Mouse (Mus musculus): Measurements from ENCODE around the gene Ino80d. TPM values are rescaled to one million over a fixed set of nuclear protein-coding genes. Genes with fewer than 3 reads are reported as not detected.

Gene Ino80d
- total RNA-seq, 2 experiments from 2014 or later: 24.3 to 32.6 TPM

DNA sequence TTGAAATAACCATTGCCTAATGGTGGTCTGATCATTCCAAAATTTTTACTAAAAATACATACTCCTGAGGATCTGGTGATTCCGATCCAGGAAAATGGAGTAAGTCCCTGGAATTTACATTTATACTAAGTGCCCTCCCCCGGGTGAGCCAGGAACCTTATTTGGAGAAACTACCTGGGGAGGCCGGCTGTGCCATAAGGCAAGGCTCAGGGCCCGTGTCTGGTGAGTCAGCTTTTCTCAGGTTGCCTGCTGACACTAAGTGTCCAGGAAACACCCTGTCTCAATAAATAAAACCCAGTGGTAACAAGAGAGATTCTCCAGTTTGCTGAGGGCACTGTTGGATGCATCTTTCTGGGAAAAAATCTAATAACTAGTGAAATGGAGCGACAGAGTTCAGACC, 205.3 kb downstream of the Ino80d start:
- DNase-seq: no peak

DNA sequence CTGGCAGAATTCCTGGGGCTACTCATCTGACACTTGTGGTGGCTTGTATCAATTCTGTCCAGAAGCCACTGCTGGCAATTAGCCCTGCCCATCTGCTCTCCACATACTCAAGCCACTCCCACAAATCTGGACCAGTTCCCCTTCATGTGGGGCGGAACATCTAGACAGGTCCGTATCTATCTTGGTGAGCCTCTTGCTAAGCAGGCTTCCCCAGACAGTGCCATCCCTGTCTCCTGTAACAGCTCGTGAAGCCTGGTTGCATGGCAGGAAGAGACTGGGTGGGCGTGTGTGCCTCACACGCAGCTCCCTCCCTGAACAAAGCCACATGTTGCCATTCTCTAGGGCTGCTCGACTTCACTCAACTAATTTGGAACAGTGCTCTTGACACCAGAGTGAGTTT, 206.0 kb downstream of the Ino80d start:
- DNase-seq: no peak

Small RNAs within 50 kb of the gene (microRNA-seq; reads per million reads assigned to microRNA genes)
- gene Gm24557 (not detected), gene Gm44468 (not detected)

Other genes with a start within 250 kb of the Ino80d start
- gene Eef1b2, start 62.2 kb upstream of the Ino80d start, total RNA-seq (2021): 100 to 1,000 TPM; 698 to 749 TPM
- 100 to 1,000 TPM; 379 to 450 TPM for gene Ndufs1, start 62.2 kb upstream of the Ino80d start, total RNA-seq (2021)
- gene Gpr1, start 99.9 kb upstream of the Ino80d start, total RNA-seq (2021): under 1 TPM; 0.33 to 0.66 TPM
- 10 to 100 TPM in 1 of 2 experiments, 1 to 10 TPM in 1; 8.3 to 12.8 TPM for gene Zdbf2, start 158.6 kb upstream of the Ino80d start, total RNA-seq (2021)

Measured in adrenal gland, postnatal 10 days (tissue).